Mouse (Mus musculus): ENCODE data around the gene Ttyh3.

DNA sequence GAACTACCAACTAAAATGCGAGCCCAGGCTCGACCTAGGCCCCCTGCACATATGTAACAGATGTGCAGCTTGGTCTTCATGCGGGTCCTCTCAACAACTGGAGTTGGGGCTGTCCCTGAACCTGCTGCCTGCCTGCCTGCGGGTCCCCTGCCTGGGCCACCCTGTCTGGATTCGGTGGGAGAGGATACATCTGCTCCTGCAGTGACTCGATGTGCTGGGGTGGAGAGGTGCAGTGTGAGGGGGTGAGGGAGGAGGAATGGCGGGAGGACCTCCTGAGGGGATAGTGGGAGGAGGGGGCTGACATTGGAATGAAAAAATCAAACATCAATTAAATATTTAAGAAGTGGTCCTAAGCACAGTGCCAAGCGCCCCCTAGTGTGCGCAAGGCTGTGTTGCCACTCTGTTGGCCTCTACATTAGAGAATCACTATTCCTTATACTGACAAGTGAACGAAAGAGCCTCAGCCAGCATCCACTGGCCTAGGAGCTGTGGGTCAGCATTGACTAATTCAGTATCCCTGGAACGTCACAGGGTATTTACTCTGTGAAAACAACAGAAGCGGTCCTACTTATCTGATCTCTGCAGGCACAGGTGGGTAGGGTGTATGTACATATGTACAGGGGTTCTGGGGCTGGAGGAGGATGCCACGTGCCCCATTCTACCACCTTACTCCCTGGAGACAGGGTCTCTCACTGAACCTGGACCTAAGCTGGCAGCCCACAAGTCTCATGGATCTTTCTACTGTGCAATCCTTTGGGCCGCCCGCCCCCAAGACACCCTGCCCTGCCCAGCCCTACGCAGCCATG is 35.7 kb upstream of the Ttyh3 start:
- TF ChIP-seq CTCF (conservative IDR thresholded peaks at IDR 0.05; ENCODE audit: low read length) = peak; percentile 77
- TF ChIP-seq POU5F1 (IDR thresholded peaks at IDR 0.05; ENCODE audit: borderline replicate concordance, low read length) = no peak
